Mouse (Mus musculus) T-cell, adult 66 days (primary cell): Measurements from ENCODE around the gene Nxn. TPM values are rescaled to one million over a fixed set of nuclear protein-coding genes. Genes with fewer than 3 reads are reported as not detected.

Source experiments
- total RNA-seq, 2 experiments: library from RNA; stranded (reverse); gene quantifications; 3 replicates in 1 of 2; 4 replicates in 1 of 2; pipeline ENCODE4 v1.2.4; 2023

Nxn gene
- total RNA-seq, result 1 to 10 TPM; 9.5 to 9.6 TPM

GRCm38 (mm10) chr11:76398798-76399586 lies at the start of gene Nxn:
Nxn (minus strand) TSS chr11:76399140.

GRCm38 (mm10) chr11:76406702-76407583 lies 8.0 kb upstream of the Nxn start, which contains the start of gene Timm22:
Timm22 (plus strand) TSS chr11:76406952.

GRCm38 (mm10) chr11:76242901-76243810 lies 155.8 kb downstream of the Nxn start, which contains the start of the genes Mrm3 and Glod4:
Mrm3 (plus strand) TSS chr11:76243715.
Glod4 (minus strand) TSS chr11:76243725.

GRCm38 (mm10) chr11:76217390-76217800 lies 181.5 kb downstream of the Nxn start, which contains the start of the genes Dbil5 and Gemin4:
Dbil5 (plus strand) TSS chr11:76217608.
Gemin4 (minus strand) TSS chr11:76217664.

Other genes with a start within 250 kb of the Nxn start
- gene Vps53, start 219.5 kb downstream of the Nxn start, total RNA-seq, result 10 to 100 TPM; 54.6 to 56.8 TPM
- 1 to 10 TPM; 2.1 to 4.1 TPM for gene Fam57a, start 219.5 kb downstream of the Nxn start, total RNA-seq
- not detected for gene Dbil5, start 181.5 kb downstream of the Nxn start, total RNA-seq
- 10 to 100 TPM in 1 of 2 experiments, 1 to 10 TPM in 1; 7.0 to 12.8 TPM for gene Gemin4, start 181.5 kb downstream of the Nxn start, total RNA-seq
- 10 to 100 TPM; 18.3 to 23.1 TPM for gene Mrm3, start 155.4 kb downstream of the Nxn start, total RNA-seq
- gene Glod4, start 155.4 kb downstream of the Nxn start, total RNA-seq, result 10 to 100 TPM; 21.8 to 24.5 TPM
- 10 to 100 TPM; 14.3 to 20.0 TPM for gene Timm22, start 7.8 kb upstream of the Nxn start, total RNA-seq
- gene Abr, start 223.2 kb upstream of the Nxn start, total RNA-seq, result 10 to 100 TPM; 61.0 to 65.3 TPM